Mouse (Mus musculus) liver, embryonic 11.5 days (tissue): ENCODE measurements at regions not wholly inside any gene's neighbourhood (a gene's known extent, or its start where the extent isn't known, plus 50 kb on each side); places are given as distances from the start of the nearest gene placed in this dataset.

ENCODE experiments used
- ATAC-seq: fragments of 200-750 bp; cut with Nextera tagmentation; replicated peaks from 2 replicates; pipeline ENCODE4 v1.8.0; 2017; ENCODE audit warnings: moderate number of reproducible peaks, mild to moderate bottlenecking, moderate TSS enrichment, moderate library complexity; ENCODE audit not compliant: low FRiP score
- DNase-seq: peaks from one replicate; pipeline ENCODE4 v3.0.0-alpha.2; 2017; ENCODE audit warnings: low spot score
- H3K27ac ChIP-seq: fragments of 300-500 bp; sonication (generic); 2 replicates; pipeline ENCODE4 v1.5.1; 2014; ENCODE audit warnings: mild to moderate bottlenecking, low read depth, low read length, control low read depth
- H3K27me3 ChIP-seq: fragments of 300-500 bp; sonication (generic); replicated peaks from 2 replicates; pipeline ENCODE4 v1.6.1; 2014; ENCODE audit warnings: low read length, mixed read lengths; ENCODE audit not compliant: control insufficient read depth, insufficient read depth
- H3K36me3 ChIP-seq: fragments of 300-500 bp; sonication (generic); 2 replicates; pipeline ENCODE4 v1.6.1; 2014; ENCODE audit warnings: mild to moderate bottlenecking, low read length, moderate library complexity, mixed read lengths; ENCODE audit not compliant: control insufficient read depth, insufficient read depth
- H3K4me1 ChIP-seq: fragments of 300-500 bp; sonication (generic); replicated peaks from 2 replicates; pipeline ENCODE4 v1.6.1; 2014; ENCODE audit warnings: low read length, mixed read lengths; ENCODE audit not compliant: control insufficient read depth, insufficient read depth
- H3K4me2 ChIP-seq: fragments of 300-500 bp; sonication (generic); 2 replicates; pipeline ENCODE4 v1.6.1; 2014; ENCODE audit warnings: mild to moderate bottlenecking, control low read depth, moderate library complexity
- H3K4me3 ChIP-seq: fragments of 300-500 bp; sonication (generic); 2 replicates; pipeline ENCODE4 v1.5.1; 2014; ENCODE audit warnings: low read depth, low read length, control low read depth
- H3K9ac ChIP-seq: fragments of 300-500 bp; sonication (generic); 2 replicates; pipeline ENCODE4 v1.6.1; 2014; ENCODE audit warnings: low read depth, low read length, control low read depth
- H3K9me3 ChIP-seq: fragments of 300-500 bp; sonication (generic); 2 replicates; pipeline ENCODE4 v1.6.1; 2016; ENCODE audit warnings: low read length, inconsistent platforms, mixed read lengths; ENCODE audit not compliant: control insufficient read depth
- WGBS: fragments of 180-500 bp; shearing (Covaris S2); extraction: QIAGEN DNeasy Blood & Tissue Kit; methylation state at CpG from one replicate; pipeline ENCODE4 v1.1.7; 2014; 5-methylcytosine and 5-hydroxymethylcytosine counted together

DNA sequence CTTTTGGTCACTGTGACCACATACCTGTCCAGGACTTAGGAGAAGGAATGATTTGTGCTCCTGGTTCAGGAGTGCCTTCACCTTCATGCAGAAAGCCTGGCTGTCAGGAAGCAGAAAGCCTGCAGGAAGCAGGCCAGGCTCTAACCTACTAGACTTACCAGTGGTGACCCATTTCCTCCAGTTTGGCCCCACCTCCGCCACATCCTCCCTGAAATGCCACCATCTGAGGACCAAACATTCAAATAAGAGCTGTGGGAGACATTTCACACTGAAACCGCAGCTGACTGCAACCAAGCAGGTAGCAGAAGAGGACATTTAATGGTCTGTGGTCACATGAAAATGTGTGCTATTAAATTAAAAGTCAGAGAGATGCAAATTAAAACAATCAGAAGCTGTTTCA is 50.3 kb upstream of the Armc2 start:
- Histone ChIP-seq H3K36me3 (no peaks in the 10 kb centered on the region), H3K27ac (0 out of 2 replicates have a peak overlapping the region, but pooled peaks have one; percentile 9), H3K9ac (no peak overlapping the region), H3K9me3 (no peaks in the 10 kb centered on the region), H3K27me3 (peaks cover 1% of the 10 kb centered on the region; the same call in 1 of the 2 replicates), H3K4me1 (peaks cover 40% of the 10 kb centered on the region), H3K4me3 (no peak overlapping the region), H3K4me2 (no peak overlapping the region)
- WGBS: 72% methylated on average over 2 of the region's 2 CpGs
- ATAC-seq (no peak), DNase-seq (no peak)
